Mouse (Mus musculus) spleen, adult 2 months (tissue): ENCODE measurements around the gene Pklr. TPM values are rescaled to one million over a fixed set of nuclear protein-coding genes. Genes with fewer than 3 reads are reported as not detected.

Experiments
- DNase-seq, 2 experiments: peaks; one replicate each; pipeline versions ENCODE4 v3.0.0 to v3.0.0-alpha.2; 2012 to 2021; ENCODE audit warnings: low spot score in 2 of 2, low read depth in 1 of 2
- H3K27ac ChIP-seq: fragments of 200-500 bp; 2 replicates; pipeline ENCODE4 v1.5.1; 2012; ENCODE audit warnings: low read length, inconsistent platforms; ENCODE audit not compliant: insufficient read depth
- H3K27me3 ChIP-seq: fragments of 200-500 bp; 2 replicates; pipeline ENCODE4 v1.6.1; 2012; ENCODE audit warnings: mild to moderate bottlenecking, moderate library complexity, low read length, inconsistent platforms; ENCODE audit not compliant: control insufficient read depth, insufficient read depth
- H3K36me3 ChIP-seq: fragments of 200-500 bp; 2 replicates; pipeline ENCODE4 v1.6.1; 2012; ENCODE audit warnings: mild to moderate bottlenecking, low read length, inconsistent platforms; ENCODE audit not compliant: control insufficient read depth, insufficient read depth
- H3K4me1 ChIP-seq: fragments of 200-500 bp; 2 replicates; pipeline ENCODE4 v1.6.1; 2011; ENCODE audit warnings: inconsistent platforms; ENCODE audit not compliant: control insufficient read depth, insufficient read depth, insufficient read length
- H3K4me3 ChIP-seq: fragments of 200-500 bp; 2 replicates; pipeline ENCODE4 v1.5.1; 2011; ENCODE audit warnings: mild to moderate bottlenecking, inconsistent platforms; ENCODE audit not compliant: insufficient read depth, insufficient read length; ENCODE audit errors: extremely low read depth
- CTCF ChIP-seq: fragments of 200-500 bp; IDR thresholded peaks from 2 replicates; pipeline ENCODE4 v1.5.1; 2011; ENCODE audit warnings: mild to moderate bottlenecking, inconsistent platforms; ENCODE audit not compliant: insufficient read depth, insufficient read length, insufficient replicate concordance; ENCODE audit errors: extremely low read depth
- POLR2A ChIP-seq: fragments of 200-500 bp; IDR thresholded peaks from 2 replicates; pipeline ENCODE4 v1.6.1; 2011; ENCODE audit warnings: low read depth, low read length, inconsistent platforms
- WGBS: fragments of 180-500 bp; shearing (Covaris S2); methylation state at CpG from one replicate; pipeline ENCODE4 v1.1.7; 2018; 5-methylcytosine and 5-hydroxymethylcytosine counted together
- polyA plus RNA-seq: library from polyadenylated mRNA; depleted of rRNA; stranded (reverse); fragments of >200 nt; gene quantifications from 2 replicates; pipeline ENCODE4 v1.2.3, GENCODE M21; 2012; rRNA removed

Gene Pklr
- polyA plus RNA-seq, 1 experiment = 10.2 TPM

GRCm38 (mm10) chr3:89193351-89193750 is 57.4 kb downstream of the Pklr start:
- Histone ChIP-seq H3K36me3 (no peaks in the 10 kb centered on the region), H3K27me3 (no peaks in the 10 kb centered on the region), H3K27ac (no peak overlapping the region), H3K4me1 (peaks cover 9% of the 10 kb centered on the region; the same call in 1 of the 2 replicates), H3K4me3 (no peak overlapping the region)
- no peak for DNase-seq
- WGBS = 50% methylated on average over 1 of the region's 1 CpGs
- TF ChIP-seq POLR2A = no peak
- no peak for TF ChIP-seq CTCF

- no peak overlapping the region for H3K27ac ChIP-seq
- peaks cover 8% of the 10 kb centered on the region; the same call in 1 of the 2 replicates for H3K4me1 ChIP-seq
- no peaks in the 10 kb centered on the region for H3K36me3 ChIP-seq
- H3K4me3 ChIP-seq = no peak overlapping the region
- WGBS = 80% methylated on average over 2 of the region's 2 CpGs
- no peak for TF ChIP-seq CTCF
- no peak for TF ChIP-seq POLR2A
- peak in 1 of 2 experiments; percentile 48 for DNase-seq
- no peaks in the 10 kb centered on the region for H3K27me3 ChIP-seq
These were observed 57.9 kb downstream of the Pklr start for GRCm38 (mm10) chr3:89193853-89194252.

Other genes starting within 250 kb of the Pklr start
- gene Msto1, start 222.1 kb upstream of the Pklr start, polyA plus RNA-seq = 17.9 and 24.0 TPM in 2 replicates
- 5.7 and 6.0 TPM in 2 replicates for gene Ash1l, start 185.5 kb upstream of the Pklr start, polyA plus RNA-seq
- 23.7 and 26.4 TPM in 2 replicates for gene Dap3, start 185.0 kb upstream of the Pklr start, polyA plus RNA-seq
- 42.5 and 54.1 TPM in 2 replicates for gene Rusc1, start 42.8 kb upstream of the Pklr start, polyA plus RNA-seq
- not detected in 2 replicates for gene Gm43738, start 35.0 kb upstream of the Pklr start, polyA plus RNA-seq
- 25.6 and 30.6 TPM in 2 replicates for gene Fdps, start 34.2 kb upstream of the Pklr start, polyA plus RNA-seq
- gene Hcn3, start 24.1 kb downstream of the Pklr start, polyA plus RNA-seq = 2.7 and 3.3 TPM in 2 replicates
- gene Clk2, start 28.7 kb downstream of the Pklr start, polyA plus RNA-seq = 66.6 and 72.2 TPM in 2 replicates
- gene Scamp3, start 41.3 kb downstream of the Pklr start, polyA plus RNA-seq = 120 and 134 TPM in 2 replicates
- gene Fam189b, start 47.0 kb downstream of the Pklr start, polyA plus RNA-seq = 104 and 115 TPM in 2 replicates
- gene Gba, start 66.8 kb downstream of the Pklr start, polyA plus RNA-seq = 59.6 and 66.6 TPM in 2 replicates
- 2.9 and 3.4 TPM in 2 replicates for gene Thbs3, start 79.0 kb downstream of the Pklr start, polyA plus RNA-seq
- 99.4 and 124 TPM in 2 replicates for gene Mtx1, start 90.9 kb downstream of the Pklr start, polyA plus RNA-seq
- 17.4 and 26.1 TPM in 2 replicates for gene Muc1, start 92.9 kb downstream of the Pklr start, polyA plus RNA-seq
- 93.5 and 129 TPM in 2 replicates for gene Krtcap2, start 109.8 kb downstream of the Pklr start, polyA plus RNA-seq
- gene Trim46, start 110.2 kb downstream of the Pklr start, polyA plus RNA-seq = 3.6 and 5.4 TPM in 2 replicates
- 231 and 419 TPM in 2 replicates for gene Dpm3, start 123.2 kb downstream of the Pklr start, polyA plus RNA-seq
- gene Slc50a1, start 134.4 kb downstream of the Pklr start, polyA plus RNA-seq = 207 and 266 TPM in 2 replicates
- 5.3 and 5.9 TPM in 2 replicates for gene Efna1, start 145.0 kb downstream of the Pklr start, polyA plus RNA-seq
- gene Efna3, start 186.8 kb downstream of the Pklr start, polyA plus RNA-seq = not detected in 2 replicates
- gene Efna4, start 201.9 kb downstream of the Pklr start, polyA plus RNA-seq = 0.62 and 1.5 TPM in 2 replicates
- gene Adam15, start 213.9 kb downstream of the Pklr start, polyA plus RNA-seq = 49.6 and 62.0 TPM in 2 replicates
- 0.15 and 0.43 TPM in 2 replicates for gene Dcst2, start 225.8 kb downstream of the Pklr start, polyA plus RNA-seq
- 0.29 and 0.42 TPM in 2 replicates for gene Dcst1, start 229.1 kb downstream of the Pklr start, polyA plus RNA-seq